Mouse (Mus musculus) embryo, embryonic 10.5 days (tissue): ENCODE measurements around the gene Elovl4.

ENCODE experiments used
- DNase-seq: peaks from one replicate; pipeline ENCODE4 v3.0.0-alpha.2; 2015; ENCODE audit warnings: low spot score

The Elovl4 gene

GRCm38 (mm10) chr9:83805977-83806815, at the start of gene Elovl4:
Gene Elovl4 (minus strand): TSS chr9:83806277.
- DNase-seq, result peak; percentile 83

GRCm38 (mm10) chr9:83852464-83852863, 46.4 kb upstream of the Elovl4 start:
- DNase-seq, result no peak

GRCm38 (mm10) chr9:83834748-83835313, 28.8 kb upstream of the Elovl4 start:
- DNase-seq, result peak; percentile 41

GRCm38 (mm10) chr9:83833811-83834747, 28.0 kb upstream of the Elovl4 start, which contains the start of gene Ttk:
Gene Ttk (plus strand): TSS chr9:83834689.
- DNase-seq, result peak; percentile 96

- no peak for DNase-seq
These were observed 25.1 kb upstream of the Elovl4 start for GRCm38 (mm10) chr9:83831152-83831551.

- no peak for DNase-seq
These were observed 23.8 kb upstream of the Elovl4 start for GRCm38 (mm10) chr9:83829896-83830295.

- no peak for DNase-seq
These were observed 16.8 kb upstream of the Elovl4 start for GRCm38 (mm10) chr9:83822925-83823324.

GRCm38 (mm10) chr9:83820976-83821375, 14.9 kb upstream of the Elovl4 start:
- DNase-seq, result no peak

GRCm38 (mm10) chr9:83819188-83819587, 13.1 kb upstream of the Elovl4 start:
- DNase-seq, result no peak

GRCm38 (mm10) chr9:83807562-83807961, 1.5 kb upstream of the Elovl4 start:
- DNase-seq, result peak; percentile 83

- peak; percentile 79 for DNase-seq
These were observed 707 bp downstream of the Elovl4 start for GRCm38 (mm10) chr9:83805164-83805976.

GRCm38 (mm10) chr9:83804341-83804740, 1.7 kb downstream of the Elovl4 start:
- peak; percentile 3 for DNase-seq

GRCm38 (mm10) chr9:83797898-83798297, 8.2 kb downstream of the Elovl4 start:
- no peak for DNase-seq

- no peak for DNase-seq
These were observed 9.2 kb downstream of the Elovl4 start for GRCm38 (mm10) chr9:83796875-83797274.

- DNase-seq, result no peak
These were observed 16.8 kb downstream of the Elovl4 start for GRCm38 (mm10) chr9:83789326-83789725.

- no peak for DNase-seq
These were observed 20.6 kb downstream of the Elovl4 start for GRCm38 (mm10) chr9:83785501-83785900.

GRCm38 (mm10) chr9:83778317-83778960, 27.6 kb downstream of the Elovl4 start:
- DNase-seq, result no peak

- DNase-seq, result no peak
These were observed 44.8 kb downstream of the Elovl4 start for GRCm38 (mm10) chr9:83761318-83761717.

- DNase-seq, result no peak
These were observed 74.2 kb downstream of the Elovl4 start for GRCm38 (mm10) chr9:83731877-83732276.

- DNase-seq, result no peak
These were observed 75.2 kb downstream of the Elovl4 start for GRCm38 (mm10) chr9:83730836-83731235.
